Mouse (Mus musculus) forebrain, embryonic 14.5 days (tissue): Measurements from ENCODE around the gene Myo1b. TPM values are rescaled to one million over a fixed set of nuclear protein-coding genes. Genes with fewer than 3 reads are reported as not detected.

ENCODE experiments used
- ATAC-seq: fragments of 200-750 bp; cut with Nextera tagmentation; 2 replicates; pipeline ENCODE4 v1.8.0; 2017; ENCODE audit warnings: mild to moderate bottlenecking, moderate library complexity
- DNase-seq: peaks from one replicate; pipeline ENCODE4 v3.0.0-alpha.2; 2015; ENCODE audit warnings: low spot score
- H3K27ac ChIP-seq: fragments of 300-500 bp; sonication (generic); 2 replicates; pipeline ENCODE4 v1.5.1; 2014; ENCODE audit warnings: low read depth, mild to moderate bottlenecking, control low read depth, low read length, moderate library complexity
- H3K27me3 ChIP-seq: fragments of 300-500 bp; sonication (generic); replicated peaks from 2 replicates; pipeline ENCODE4 v1.6.1; 2014; ENCODE audit warnings: low read length, control low read depth, mixed read lengths; ENCODE audit not compliant: control insufficient read depth, insufficient read depth
- H3K36me3 ChIP-seq: fragments of 300-500 bp; sonication (generic); 2 replicates; pipeline ENCODE4 v1.6.1; 2014; ENCODE audit warnings: low read length, control low read depth; ENCODE audit not compliant: control insufficient read depth, insufficient read depth
- H3K4me1 ChIP-seq: fragments of 300-500 bp; sonication (generic); 2 replicates; pipeline ENCODE4 v1.6.1; 2014; ENCODE audit warnings: antibody characterized with exemption, low read length, control low read depth; ENCODE audit not compliant: control insufficient read depth, insufficient read depth
- H3K4me2 ChIP-seq: fragments of 300-500 bp; sonication (generic); 2 replicates; pipeline ENCODE4 v1.6.1; 2014; ENCODE audit warnings: mild to moderate bottlenecking, control low read depth, low read length
- H3K4me3 ChIP-seq: fragments of 300-500 bp; sonication (generic); 2 replicates; pipeline ENCODE4 v1.5.1; 2014; ENCODE audit warnings: low read depth, low read length, control low read depth
- H3K9ac ChIP-seq: fragments of 300-500 bp; sonication (generic); 2 replicates; pipeline ENCODE4 v1.6.1; 2014; ENCODE audit warnings: mild to moderate bottlenecking, low read length, control low read depth, moderate library complexity
- H3K9me3 ChIP-seq: fragments of 300-500 bp; sonication (generic); replicated peaks from 2 replicates; pipeline ENCODE4 v1.6.1; 2016; ENCODE audit warnings: low read length, control low read depth, mixed read lengths; ENCODE audit not compliant: control insufficient read depth
- WGBS: fragments of 180-500 bp; shearing (Covaris S2); extraction: QIAGEN DNeasy Blood & Tissue Kit; methylation state at CpG from one replicate; pipeline ENCODE4 v1.1.7; 2014; 5-methylcytosine and 5-hydroxymethylcytosine counted together
- polyA plus RNA-seq: library from polyadenylated mRNA; unstranded; fragments of >200 nt; fragmentation: Nextera tagmentation; extraction: Ambion mirVana; gene quantifications from 2 replicates; pipeline ENCODE4 v1.2.1, GENCODE M21; 2014

Gene Myo1b
- polyA plus RNA-seq, 1 experiment from 2014 or later, result 78.1 TPM

DNA sequence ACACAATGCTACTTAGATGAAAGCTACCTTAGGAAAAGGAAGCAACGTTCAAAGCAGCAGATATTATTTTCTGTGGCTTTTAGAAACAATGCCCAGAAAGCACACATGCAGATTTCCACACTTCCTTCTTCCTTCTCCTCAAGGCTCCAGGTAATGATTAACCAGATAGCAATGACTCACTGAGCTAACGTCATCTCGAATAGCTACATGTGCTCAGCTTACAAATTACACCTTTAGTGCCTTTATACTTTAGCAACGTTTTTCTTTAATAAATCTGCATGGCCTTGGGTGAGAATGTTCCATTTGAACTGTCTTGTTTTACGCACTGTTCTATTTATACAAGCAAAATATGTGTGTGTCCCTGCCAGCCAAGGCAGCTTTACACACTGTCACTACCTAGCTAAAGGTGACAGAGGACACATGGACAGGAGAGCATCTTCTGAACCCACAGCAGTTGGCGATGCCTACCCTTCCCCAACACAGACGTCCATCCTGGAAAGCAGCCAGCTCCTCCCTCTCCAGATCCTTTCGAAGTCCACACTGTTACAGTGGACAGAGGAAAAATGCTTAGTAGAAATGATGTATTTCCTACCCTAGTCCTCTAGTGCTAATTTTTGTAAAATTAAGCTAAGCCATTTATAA, 66.2 kb downstream of the Myo1b start:
- 78% methylated on average over 8 of the region's 8 CpGs for WGBS
- Histone ChIP-seq H3K9ac (no peak overlapping the region), H3K9me3 (no peaks in the 10 kb centered on the region), H3K4me2 (no peak overlapping the region), H3K36me3 (no peaks in the 10 kb centered on the region), H3K4me3 (no peak overlapping the region), H3K27me3 (no peaks in the 10 kb centered on the region), H3K27ac (no peak overlapping the region), H3K4me1 (no peaks in the 10 kb centered on the region)
- ATAC-seq (no peak), DNase-seq (no peak)

DNA sequence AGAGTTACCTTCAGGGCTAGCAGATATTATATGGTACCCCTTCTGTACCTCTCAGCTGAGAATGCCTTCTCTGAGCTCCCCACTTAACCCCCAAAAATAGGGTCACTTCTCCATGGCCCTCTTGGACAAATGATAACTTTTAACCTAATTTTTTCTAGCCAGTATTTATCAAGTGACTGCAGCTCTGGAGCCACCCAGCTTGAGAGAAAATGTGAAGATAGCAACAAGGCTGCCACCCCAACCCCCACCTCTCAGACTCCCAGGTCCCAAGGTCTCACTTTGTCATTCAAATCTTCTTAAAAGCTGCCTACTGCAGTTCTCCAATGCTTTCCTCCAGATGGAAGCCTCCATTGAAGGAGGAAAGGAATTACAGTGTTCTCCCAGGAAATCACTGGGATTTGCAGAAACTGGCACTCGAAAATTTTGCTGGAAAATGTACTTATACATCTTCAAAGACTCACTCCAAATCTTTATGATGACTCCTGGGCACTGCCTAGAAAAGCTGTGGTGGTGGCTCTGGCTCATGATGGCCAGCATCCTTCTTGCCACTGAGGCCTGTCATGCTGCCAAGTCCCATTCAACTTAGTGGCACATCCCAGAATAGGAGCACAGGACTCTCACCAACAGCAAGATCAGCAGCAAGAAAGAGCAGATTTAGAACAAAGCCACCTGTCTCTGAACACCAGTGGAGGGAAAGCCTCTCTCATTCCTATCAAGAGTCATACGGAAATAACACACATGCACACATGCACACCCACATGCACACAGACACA, 70.4 kb downstream of the Myo1b start:
- ATAC-seq (no peak), DNase-seq (no peak)
- H3K36me3 ChIP-seq, result no peaks in the 10 kb centered on the region
- H3K9ac ChIP-seq, result no peak overlapping the region
- H3K4me3 ChIP-seq, result no peak overlapping the region
- no peaks in the 10 kb centered on the region for H3K9me3 ChIP-seq
- no peak overlapping the region for H3K4me2 ChIP-seq
- no peak overlapping the region for H3K27ac ChIP-seq
- 79% methylated on average over 2 of the region's 2 CpGs for WGBS
- H3K27me3 ChIP-seq, result no peaks in the 10 kb centered on the region
- no peaks in the 10 kb centered on the region for H3K4me1 ChIP-seq

DNA sequence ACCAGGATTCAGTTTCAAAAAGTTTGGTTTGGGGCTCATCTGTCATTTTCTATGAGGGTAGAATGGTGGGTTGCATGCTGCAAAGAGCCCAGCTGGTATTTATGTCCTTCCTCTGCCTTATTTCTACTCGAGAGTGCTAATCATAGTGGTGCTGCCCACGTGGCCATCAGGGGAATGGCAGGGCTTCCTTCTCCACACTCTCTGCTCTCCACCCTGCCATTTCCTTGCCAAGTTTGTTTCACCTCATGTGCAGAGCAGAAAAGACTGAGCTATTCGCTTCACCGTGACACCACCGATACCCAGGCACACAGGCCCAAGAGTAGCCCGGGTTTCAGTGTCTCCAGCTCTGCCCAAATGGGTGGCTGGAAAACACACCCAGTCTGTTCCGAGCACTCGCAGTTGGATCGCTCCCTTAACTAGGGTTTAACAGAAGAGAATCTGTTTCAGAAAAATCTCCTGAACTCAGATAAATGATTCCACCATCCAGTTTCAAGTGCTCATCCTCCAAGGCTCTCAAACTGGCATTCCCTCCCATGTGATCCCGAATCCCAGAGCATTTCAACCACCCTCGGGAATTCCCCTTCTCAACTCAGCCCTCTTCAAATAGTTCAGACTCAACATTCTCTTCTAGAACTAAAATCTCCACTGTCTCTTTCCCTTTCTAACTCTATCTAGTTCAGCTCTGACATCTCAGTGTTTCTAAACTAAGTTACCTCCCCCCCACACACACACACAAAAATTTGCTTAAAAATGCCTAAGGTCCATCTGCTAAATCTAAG, 77.8 kb downstream of the Myo1b start:
- Histone ChIP-seq H3K4me2 (no peak overlapping the region), H3K27ac (no peak overlapping the region), H3K9me3 (no peaks in the 10 kb centered on the region), H3K36me3 (peaks cover 6% of the 10 kb centered on the region), H3K9ac (no peak overlapping the region), H3K4me3 (no peak overlapping the region), H3K27me3 (no peaks in the 10 kb centered on the region), H3K4me1 (peaks cover 3% of the 10 kb centered on the region; the same call in 1 of the 2 replicates)
- 0 out of 2 replicates have a peak, but pooled peaks have one; percentile 42 for ATAC-seq
- peak; percentile 27 for DNase-seq
- WGBS, result 77% methylated on average over 11 of the region's 11 CpGs

DNA sequence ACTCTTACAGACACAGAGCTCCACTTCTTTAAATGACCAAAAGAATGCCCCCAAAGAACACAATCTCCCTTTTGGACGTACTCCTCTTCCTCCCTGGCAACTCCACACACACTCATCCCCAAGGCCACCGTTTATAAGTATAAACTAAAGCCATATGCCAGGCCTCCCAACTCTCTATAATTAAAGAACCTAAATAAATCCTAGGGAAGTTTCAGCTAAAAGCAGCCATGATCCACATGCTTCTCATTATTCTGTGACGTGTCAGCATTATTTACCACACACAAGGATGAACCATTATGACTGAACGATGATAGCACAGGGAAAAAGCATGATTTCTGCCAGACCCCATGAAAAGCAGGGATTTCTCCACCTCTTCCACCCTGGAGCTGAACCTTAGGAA, 78.6 kb downstream of the Myo1b start:
- Histone ChIP-seq H3K36me3 (peaks cover 6% of the 10 kb centered on the region), H3K4me3 (no peak overlapping the region), H3K4me2 (no peak overlapping the region), H3K27me3 (no peaks in the 10 kb centered on the region), H3K9ac (no peak overlapping the region), H3K27ac (no peak overlapping the region), H3K4me1 (peaks cover 3% of the 10 kb centered on the region; the same call in 1 of the 2 replicates), H3K9me3 (no peaks in the 10 kb centered on the region)
- WGBS, result 65% methylated on average over 4 of the region's 4 CpGs
- ATAC-seq (no peak), DNase-seq (no peak)

DNA sequence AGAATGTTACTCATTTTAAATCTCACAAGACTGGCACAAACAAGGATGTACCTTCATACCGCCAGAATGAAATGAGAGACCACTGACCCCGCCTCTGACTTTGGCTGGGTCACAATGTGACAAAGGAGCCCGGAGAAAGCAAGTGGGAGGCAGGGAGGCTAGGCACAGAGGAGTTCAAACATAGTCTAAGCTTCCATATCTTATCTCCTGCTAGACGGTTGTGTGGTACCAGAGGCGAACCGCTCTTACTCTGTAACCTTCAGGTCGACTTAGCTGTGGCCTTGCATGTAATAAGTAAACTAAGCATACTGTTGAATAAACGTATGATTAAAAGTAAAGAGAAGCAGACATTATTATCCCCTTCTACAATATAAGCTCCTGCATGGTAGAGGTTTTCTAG, 80.1 kb downstream of the Myo1b start:
- DNase-seq (no peak), ATAC-seq (no peak)
- Histone ChIP-seq H3K27ac (no peak overlapping the region), H3K4me1 (peaks cover 3% of the 10 kb centered on the region; the same call in 1 of the 2 replicates), H3K27me3 (no peaks in the 10 kb centered on the region), H3K9ac (no peak overlapping the region), H3K4me2 (no peak overlapping the region), H3K36me3 (peaks cover 6% of the 10 kb centered on the region), H3K4me3 (no peak overlapping the region), H3K9me3 (no peaks in the 10 kb centered on the region)
- 64% methylated on average over 8 of the region's 8 CpGs for WGBS

DNA sequence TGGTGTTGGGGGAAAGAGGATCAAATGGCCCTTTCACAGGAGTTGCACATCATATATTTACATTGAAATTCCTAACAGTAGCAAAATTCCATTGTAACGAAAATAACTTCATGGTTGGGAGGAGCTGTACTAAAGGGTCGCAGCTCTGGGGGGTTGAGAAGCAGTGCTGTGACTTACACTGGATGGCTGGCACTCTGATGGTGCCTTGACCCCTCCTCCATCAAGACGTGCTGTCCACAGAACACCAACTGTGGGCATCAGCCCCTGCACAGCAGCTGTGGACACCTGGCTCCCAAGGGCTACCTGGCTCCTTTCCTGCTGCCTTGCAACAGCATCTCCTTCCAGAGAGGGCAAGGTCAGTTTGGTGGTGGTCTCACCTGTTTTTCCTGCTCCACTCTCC, 81.8 kb downstream of the Myo1b start:
- DNase-seq (no peak), ATAC-seq (no peak)
- Histone ChIP-seq H3K9ac (no peak overlapping the region), H3K4me3 (no peak overlapping the region), H3K4me2 (no peak overlapping the region), H3K9me3 (no peaks in the 10 kb centered on the region), H3K27ac (no peak overlapping the region), H3K4me1 (peaks cover 3% of the 10 kb centered on the region; the same call in 1 of the 2 replicates), H3K27me3 (no peaks in the 10 kb centered on the region), H3K36me3 (peaks cover 6% of the 10 kb centered on the region)
- 80% methylated on average over 3 of the region's 3 CpGs for WGBS

DNA sequence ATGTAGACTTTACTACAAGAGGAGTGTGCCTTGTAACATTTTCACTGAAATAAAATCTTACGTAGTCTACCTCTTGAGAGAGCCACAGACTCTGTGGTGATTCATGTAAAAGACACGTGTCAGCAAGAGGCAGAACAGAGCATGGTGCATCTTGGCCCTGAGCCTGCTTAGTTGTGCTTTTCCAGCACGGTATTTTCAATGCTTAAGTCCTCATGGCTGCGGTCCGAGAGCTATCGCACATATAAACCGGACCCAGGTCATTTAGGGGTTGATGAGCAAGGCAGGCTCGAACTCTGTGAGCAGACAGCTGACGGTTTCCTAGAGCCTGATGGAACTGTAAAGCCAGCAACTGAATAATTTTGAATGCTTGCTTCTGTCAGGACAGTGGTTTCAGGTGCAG, 86.5 kb downstream of the Myo1b start:
- H3K9ac ChIP-seq, result no peak overlapping the region
- DNase-seq (no peak), ATAC-seq (no peak)
- H3K4me3 ChIP-seq, result no peak overlapping the region
- 88% methylated on average over 9 of the region's 9 CpGs for WGBS
- no peaks in the 10 kb centered on the region for H3K27me3 ChIP-seq
- H3K9me3 ChIP-seq, result no peaks in the 10 kb centered on the region
- no peak overlapping the region for H3K4me2 ChIP-seq
- H3K4me1 ChIP-seq, result no peaks in the 10 kb centered on the region
- no peak overlapping the region for H3K27ac ChIP-seq
- H3K36me3 ChIP-seq, result peaks cover 6% of the 10 kb centered on the region

DNA sequence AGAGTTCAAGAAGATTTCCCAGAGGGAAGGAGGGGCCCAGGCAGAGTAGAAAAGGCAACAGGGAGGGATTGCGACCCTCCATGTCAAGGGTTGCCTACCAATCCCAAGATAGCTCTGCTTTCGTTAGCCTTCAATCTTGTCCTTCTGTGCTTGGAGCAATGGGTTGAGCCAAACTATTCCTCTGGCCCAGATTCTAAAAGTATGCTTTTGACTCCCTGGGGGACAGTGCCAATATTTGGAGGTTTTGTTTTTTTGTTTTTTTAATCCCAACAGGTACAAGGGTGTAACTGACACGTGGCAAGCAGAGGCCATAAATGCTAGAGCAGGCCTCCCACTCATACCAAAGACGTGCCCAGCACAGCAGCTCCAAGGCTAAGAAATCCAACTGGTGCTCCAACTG, 93.3 kb downstream of the Myo1b start:
- Histone ChIP-seq H3K36me3 (no peaks in the 10 kb centered on the region), H3K9ac (no peak overlapping the region), H3K27me3 (no peaks in the 10 kb centered on the region), H3K4me3 (no peak overlapping the region), H3K27ac (no peak overlapping the region), H3K4me1 (no peaks in the 10 kb centered on the region), H3K9me3 (no peaks in the 10 kb centered on the region), H3K4me2 (no peak overlapping the region)
- 89% methylated on average over 4 of the region's 4 CpGs for WGBS
- no peak for DNase-seq
- no peak for ATAC-seq
